Mouse (Mus musculus): ENCODE measurements around the gene Trim80.
"Not testable (repeated sequence)": the region's sequence is repeated elsewhere in the genome, so short reads cannot be mapped to it uniquely, and the experiment has no call there.

GRCm38 (mm10) chr11:115476630-115477029 lies 36.3 kb downstream of the Trim80 start:
- TF ChIP-seq CTCF (IDR thresholded peaks at IDR 0.05; ENCODE audit: borderline replicate concordance, insufficient read depth, low read depth, low read length); POLR2A (IDR thresholded peaks at IDR 0.05; ENCODE audit: borderline replicate concordance, insufficient read depth, low read length): not testable (repeated sequence)
